20 mouse cellular contexts compared by ENCODE assay signal in genomic region chr3:102935451-102936354, GRCm38 (mm10). TPM values are rescaled to one million over a fixed set of nuclear protein-coding genes. Genes with fewer than 3 reads are reported as not detected.
"Had no signal": no experiment of that assay in that cellular context is flagged by ENCODE, and none has a peak within 500 bp of the region (broad histone marks: within the 10 kb centered on the region; RNA-seq: fewer than 3 reads in every experiment).

TSS of gene Sycp1 (minus strand) at chr3:102936100.

- H3K4me2 ChIP-seq: limb, embryonic 15.5 days; liver, embryonic 12.5 days; midbrain, embryonic 15.5 days had no signal

- H3K4me3 ChIP-seq: left cerebral cortex, adult 2 months; limb, embryonic 15.5 days; liver, embryonic 12.5 days; midbrain, embryonic 10.5 days; midbrain, embryonic 15.5 days had no signal

- ATAC-seq: liver, embryonic 12.5 days; midbrain, embryonic 15.5 days had no signal

- DNase-seq: kidney, adult 18-20 months; kidney, postnatal 14 days; lung, adult 18-20 months; lung, postnatal 10 days; lung, postnatal 4 days; right cerebral cortex, postnatal 14 days; thymus, adult 2 months; thymus, postnatal 25 days had no signal

- H3K9ac ChIP-seq: limb, embryonic 15.5 days; liver, embryonic 12.5 days; midbrain, embryonic 15.5 days had no signal

- H3K27ac ChIP-seq: left cerebral cortex, adult 2 months; limb, embryonic 15.5 days; liver, embryonic 12.5 days; midbrain, embryonic 10.5 days; midbrain, embryonic 15.5 days had no signal

- H3K36me3 ChIP-seq: limb, embryonic 15.5 days; liver, embryonic 12.5 days; midbrain, embryonic 15.5 days had no signal

- H3K4me1 ChIP-seq: limb, embryonic 15.5 days; liver, embryonic 12.5 days; midbrain, embryonic 10.5 days; midbrain, embryonic 15.5 days had no signal

- H3K9me3 ChIP-seq: limb, embryonic 15.5 days; midbrain, embryonic 15.5 days had no signal

- H3K27me3 ChIP-seq: limb, embryonic 15.5 days; liver, embryonic 12.5 days; midbrain, embryonic 15.5 days had no signal

RNA-seq across cellular contexts. Expression of gene Sycp1, which starts in this region (rescaled TPM):
- total RNA-seq: layer of hippocampus, postnatal 25 days; left cerebral cortex, adult 2 months; megakaryocyte, adult 5-6 weeks had no signal
- polyA plus RNA-seq: kidney, embryonic 14.5 days; limb, embryonic 11.5 days; limb, embryonic 15.5 days; midbrain, embryonic 10.5 days; midbrain, embryonic 15.5 days; neural tube, embryonic 14.5 days; stomach, embryonic 16.5 days; thymus, adult 2 months; urinary bladder, adult 2 months had no signal
